Mouse (Mus musculus) lung, adult 10 weeks (tissue): ENCODE results near the gene Tmem150a. TPM values are rescaled to one million over a fixed set of nuclear protein-coding genes. Genes with fewer than 3 reads are reported as not detected.

Experiments
- polyA plus RNA-seq: library from polyadenylated mRNA; stranded (reverse); fragments of 350-450 nt; fragmentation: Illumina TruSeq; extraction: RNeasy Lipid Tissue Mini Kit (QIAGEN cat#74804); gene quantifications from one replicate; pipeline ENCODE4 v1.2.3, GENCODE M21; 2014; ENCODE audit warnings: low read depth, low replicate concordance; ENCODE audit not compliant: insufficient read depth

The Tmem150a gene
- 17.6 TPM for polyA plus RNA-seq

DNA sequence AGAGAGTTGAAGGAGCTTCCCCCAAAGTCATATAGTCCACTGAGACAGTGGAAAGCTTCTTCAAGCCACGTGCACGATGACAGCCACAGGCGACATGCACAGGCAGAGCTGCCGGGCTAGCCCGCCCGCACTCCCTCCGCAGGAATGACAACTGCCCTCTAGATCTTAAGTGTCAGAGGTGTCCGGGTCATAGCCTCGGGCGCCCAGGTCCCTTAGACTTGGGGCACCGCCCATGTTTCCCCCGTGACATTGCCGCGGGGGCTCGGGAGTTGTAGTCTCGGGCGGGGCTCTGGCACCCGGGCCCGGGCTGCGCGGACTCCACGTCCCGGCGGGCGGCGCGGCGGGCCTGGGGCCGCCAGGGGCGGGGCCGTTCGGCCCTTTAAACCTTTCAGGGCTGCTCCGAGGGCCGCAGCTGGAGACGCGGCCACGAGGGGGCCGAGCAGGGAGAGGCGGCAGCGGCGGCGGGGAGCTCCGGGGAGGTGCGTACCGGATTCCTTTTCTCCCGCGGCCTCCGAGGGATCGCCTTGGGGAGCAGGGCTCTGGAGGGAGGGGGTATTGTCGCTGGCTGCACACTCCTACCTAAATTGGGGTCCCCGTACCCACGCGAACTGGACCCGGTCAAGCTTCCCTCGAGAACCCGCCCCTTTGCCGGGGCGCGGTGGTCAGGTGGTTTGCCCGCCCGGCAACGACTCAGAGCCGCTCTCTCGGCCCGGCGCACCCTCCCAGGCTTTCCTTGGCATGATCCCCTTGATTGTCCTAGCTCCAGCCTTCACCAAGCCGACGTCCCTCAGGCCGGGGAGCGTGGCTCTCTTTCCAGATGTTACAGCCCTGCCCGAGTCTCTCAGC, at the start of gene Tmem150a:
Tmem150a (plus strand) TSS at position 382 of the 846 bp plus-strand sequence.

DNA sequence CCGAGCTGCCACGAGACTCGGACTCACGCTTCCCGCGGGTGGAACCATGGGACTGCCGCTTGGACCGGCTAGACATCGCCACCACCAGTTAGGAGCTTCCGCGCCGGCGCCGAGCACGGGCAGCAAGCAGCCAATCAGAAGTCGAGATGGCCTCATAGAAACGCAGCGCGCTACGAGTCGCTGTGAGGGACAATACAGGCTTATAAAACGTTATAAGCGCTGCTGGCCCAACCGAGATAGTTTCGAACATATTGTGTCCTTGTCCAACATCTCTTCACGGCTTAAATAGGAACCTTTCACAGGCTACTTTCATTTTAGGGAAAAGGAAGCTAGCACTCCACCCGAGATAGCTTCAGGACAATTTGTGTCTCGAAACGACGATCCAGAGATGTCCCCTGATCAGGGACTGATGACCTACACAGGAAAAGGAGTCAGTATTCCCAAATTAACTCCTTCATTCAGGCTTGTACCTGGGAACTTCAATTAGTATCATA, 10.1 kb upstream of the Tmem150a start, which contains the start of gene Usp39:
Usp39 (minus strand) TSS at position 111 of the 494 bp plus-strand sequence.

GRCm38 (mm10) chr6:72347166-72347941, 7.9 kb upstream of the Tmem150a start, which contains the start of gene 0610030E20Rik:
0610030E20Rik (plus strand) TSS chr6:72347317.

GRCm38 (mm10) chr6:72366844-72367443, 11.7 kb downstream of the Tmem150a start, which contains the start of gene Rnf181:
Rnf181 (minus strand) TSS chr6:72366956.

DNA sequence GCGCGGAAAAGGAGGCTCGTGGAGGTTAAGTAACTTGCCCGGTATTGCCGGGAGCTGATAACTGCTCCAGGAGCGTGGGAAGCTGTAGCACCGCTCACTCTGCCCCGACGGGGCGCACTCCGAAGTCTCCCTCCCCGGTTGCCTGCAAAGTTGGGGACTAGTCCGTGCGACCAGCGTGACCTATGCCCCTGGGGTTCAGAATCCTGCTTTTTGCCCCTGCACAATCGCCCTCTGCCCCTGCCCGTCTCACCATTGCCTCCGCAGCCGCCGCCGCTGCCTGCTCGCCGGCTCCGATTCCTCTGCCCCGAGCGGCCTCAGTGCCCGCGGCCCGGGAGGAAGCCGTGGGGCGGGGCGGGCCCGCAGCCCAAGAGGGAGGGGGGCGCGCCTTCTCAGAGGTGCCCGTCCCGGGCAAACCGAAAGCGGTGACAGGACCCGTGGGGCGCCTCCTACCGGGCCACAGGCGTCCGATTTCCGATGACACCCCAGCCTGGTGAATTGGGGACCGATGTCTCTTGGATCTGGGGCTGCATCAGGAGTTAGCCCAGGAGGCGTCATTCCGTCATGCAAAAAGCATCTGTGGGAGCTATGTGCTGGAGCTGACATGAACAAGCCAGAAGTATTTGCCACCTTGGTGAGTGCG, 25.0 kb downstream of the Tmem150a start, which contains the start of gene Vamp5:
Vamp5 (minus strand) TSS at position 338 of the 640 bp plus-strand sequence.

DNA sequence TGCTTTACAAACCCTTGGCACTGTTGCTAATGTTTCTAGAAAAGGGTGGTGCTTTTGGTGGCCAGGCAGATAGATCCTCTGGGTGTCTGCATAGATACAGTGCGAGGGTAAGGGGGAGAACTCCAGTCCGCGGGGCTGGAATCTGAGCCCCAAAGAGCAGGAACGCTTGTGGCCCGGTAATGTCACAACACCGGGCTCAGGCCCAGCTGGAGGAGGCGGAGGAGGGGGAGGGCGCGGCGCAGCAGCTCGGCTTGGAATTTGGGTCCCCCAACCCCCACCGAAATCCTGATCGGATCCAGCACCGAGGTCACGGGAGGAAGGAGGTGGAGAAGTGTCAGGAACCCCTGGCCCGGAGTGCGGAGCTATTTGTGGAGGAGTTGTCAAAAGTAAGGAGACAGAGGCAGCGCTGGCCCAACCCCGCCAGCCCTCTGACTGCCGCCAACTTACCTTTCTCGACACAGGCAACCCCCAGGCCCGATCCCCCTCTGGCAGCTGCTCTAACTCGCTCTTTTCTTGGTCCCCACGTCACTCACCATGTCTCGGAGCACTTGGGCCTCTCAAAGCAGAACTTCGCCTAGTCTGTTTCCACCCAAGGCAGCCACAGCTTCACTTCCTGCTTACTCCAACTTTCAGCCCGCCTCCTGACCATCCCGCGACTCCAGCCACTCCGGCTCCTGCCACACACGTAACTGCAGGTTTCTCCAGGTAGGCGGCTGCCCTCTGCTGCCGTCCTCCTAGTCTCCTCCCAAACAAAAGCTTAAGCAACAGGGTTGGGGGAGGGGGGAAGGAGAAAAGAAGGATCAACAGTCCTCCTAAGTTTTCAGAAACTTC, 34.9 kb downstream of the Tmem150a start, which contains the start of gene Vamp8:
Vamp8 (minus strand) TSS at position 763 of the 831 bp plus-strand sequence.

Other genes with a start within 250 kb of the Tmem150a start
- gene Atoh8, start 119.9 kb upstream of the Tmem150a start, polyA plus RNA-seq: 13.7 TPM
- gene Sftpb, start 50.8 kb upstream of the Tmem150a start, polyA plus RNA-seq: 2,676 TPM
- 23.9 TPM for gene Usp39, start 10.3 kb upstream of the Tmem150a start, polyA plus RNA-seq
- gene 0610030E20Rik, start 8.1 kb upstream of the Tmem150a start, polyA plus RNA-seq: 8.5 TPM
- 160 TPM for gene Rnf181, start 11.5 kb downstream of the Tmem150a start, polyA plus RNA-seq
- gene Vamp5, start 25.0 kb downstream of the Tmem150a start, polyA plus RNA-seq: 132 TPM
- 819 TPM for gene Vamp8, start 35.3 kb downstream of the Tmem150a start, polyA plus RNA-seq
- 16.4 TPM for gene Ggcx, start 58.9 kb downstream of the Tmem150a start, polyA plus RNA-seq
- 145 TPM for gene Mat2a, start 84.1 kb downstream of the Tmem150a start, polyA plus RNA-seq
- not detected for gene Sh2d6, start 166.3 kb downstream of the Tmem150a start, polyA plus RNA-seq
- 79.6 TPM for gene Capg, start 188.9 kb downstream of the Tmem150a start, polyA plus RNA-seq
- gene Elmod3, start 243.0 kb downstream of the Tmem150a start, polyA plus RNA-seq: 9.3 TPM
- gene Retsat, start 243.0 kb downstream of the Tmem150a start, polyA plus RNA-seq: 18.3 TPM